Mouse (Mus musculus): ENCODE data around the gene Dus2.
"Not testable (repeated sequence)": the region's sequence is repeated elsewhere in the genome, so short reads cannot be mapped to it uniquely, and the experiment has no call there.

Dus2 gene

GRCm38 (mm10) chr8:105991546-105991945 lies 409 bp downstream of the Dus2 start:
- no peak for DNase-seq (ENCODE audit: low read depth)

- peak; percentile 85 for DNase-seq (ENCODE audit: low read depth)
These were observed 1.4 kb downstream of the Dus2 start for GRCm38 (mm10) chr8:105992499-105992898.

- DNase-seq (ENCODE audit: low read depth), result no peak
These were observed 2.1 kb downstream of the Dus2 start for GRCm38 (mm10) chr8:105993226-105993625.

GRCm38 (mm10) chr8:105996359-105996758 lies 5.2 kb downstream of the Dus2 start:
- DNase-seq (ENCODE audit: low read depth), result no peak

GRCm38 (mm10) chr8:105998971-105999370 lies 7.8 kb downstream of the Dus2 start:
- no peak for DNase-seq (ENCODE audit: low read depth)

- no peak for DNase-seq (ENCODE audit: low read depth)
These were observed 10.8 kb downstream of the Dus2 start for GRCm38 (mm10) chr8:106001908-106002307.

- no peak for DNase-seq (ENCODE audit: low read depth)
These were observed 13.5 kb downstream of the Dus2 start for GRCm38 (mm10) chr8:106004538-106005207.

DNA sequence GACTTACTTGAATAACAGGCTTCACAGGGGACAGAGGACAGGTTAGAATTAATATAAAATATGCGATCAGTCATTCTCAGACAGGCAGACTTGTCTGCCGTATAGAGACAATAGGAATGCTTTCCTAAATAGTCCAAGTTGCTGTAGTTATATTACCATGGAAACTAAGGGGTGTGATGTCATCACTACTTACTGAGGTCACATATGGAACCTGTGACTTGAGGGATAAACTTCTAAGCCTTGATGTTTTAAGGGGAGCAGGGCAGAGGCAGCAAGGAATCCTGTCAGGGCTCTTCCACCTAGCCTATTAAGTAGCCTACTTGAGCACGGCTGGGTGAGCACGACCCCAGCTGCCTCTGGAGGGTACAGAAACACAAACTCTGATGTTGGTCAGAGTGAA lies 14.7 kb downstream of the Dus2 start, which contains the start of gene Dpep2nb:
Gene Dpep2nb (minus strand): TSS at position 101 of the 400 bp plus-strand sequence.
- DNase-seq (ENCODE audit: low read depth), result no peak

- no peak for DNase-seq (ENCODE audit: low read depth)
These were observed 15.3 kb downstream of the Dus2 start for GRCm38 (mm10) chr8:106006413-106006812.

GRCm38 (mm10) chr8:106007135-106007534 lies 16.0 kb downstream of the Dus2 start:
- DNase-seq (ENCODE audit: low read depth), result peak; percentile 88

DNA sequence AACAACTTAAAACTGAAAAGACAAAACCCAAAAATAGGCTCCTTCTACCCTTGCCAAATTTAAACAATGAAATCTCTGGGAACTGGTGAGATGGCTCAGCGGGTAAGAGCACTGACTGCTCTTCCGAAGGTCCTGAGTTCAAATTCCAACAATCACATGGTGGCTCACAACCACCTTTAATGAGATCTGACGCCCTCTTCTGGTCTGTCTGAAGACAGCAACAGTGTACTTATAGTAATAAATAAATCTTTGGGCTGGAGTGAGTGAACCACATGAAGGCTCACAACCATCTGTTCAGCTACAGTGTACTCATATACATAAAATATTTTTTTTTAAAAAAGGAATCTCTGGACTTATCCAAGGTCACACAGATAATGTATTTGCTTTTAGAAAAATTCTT lies 16.8 kb downstream of the Dus2 start:
- peak; percentile 53 for DNase-seq (ENCODE audit: low read depth)

DNA sequence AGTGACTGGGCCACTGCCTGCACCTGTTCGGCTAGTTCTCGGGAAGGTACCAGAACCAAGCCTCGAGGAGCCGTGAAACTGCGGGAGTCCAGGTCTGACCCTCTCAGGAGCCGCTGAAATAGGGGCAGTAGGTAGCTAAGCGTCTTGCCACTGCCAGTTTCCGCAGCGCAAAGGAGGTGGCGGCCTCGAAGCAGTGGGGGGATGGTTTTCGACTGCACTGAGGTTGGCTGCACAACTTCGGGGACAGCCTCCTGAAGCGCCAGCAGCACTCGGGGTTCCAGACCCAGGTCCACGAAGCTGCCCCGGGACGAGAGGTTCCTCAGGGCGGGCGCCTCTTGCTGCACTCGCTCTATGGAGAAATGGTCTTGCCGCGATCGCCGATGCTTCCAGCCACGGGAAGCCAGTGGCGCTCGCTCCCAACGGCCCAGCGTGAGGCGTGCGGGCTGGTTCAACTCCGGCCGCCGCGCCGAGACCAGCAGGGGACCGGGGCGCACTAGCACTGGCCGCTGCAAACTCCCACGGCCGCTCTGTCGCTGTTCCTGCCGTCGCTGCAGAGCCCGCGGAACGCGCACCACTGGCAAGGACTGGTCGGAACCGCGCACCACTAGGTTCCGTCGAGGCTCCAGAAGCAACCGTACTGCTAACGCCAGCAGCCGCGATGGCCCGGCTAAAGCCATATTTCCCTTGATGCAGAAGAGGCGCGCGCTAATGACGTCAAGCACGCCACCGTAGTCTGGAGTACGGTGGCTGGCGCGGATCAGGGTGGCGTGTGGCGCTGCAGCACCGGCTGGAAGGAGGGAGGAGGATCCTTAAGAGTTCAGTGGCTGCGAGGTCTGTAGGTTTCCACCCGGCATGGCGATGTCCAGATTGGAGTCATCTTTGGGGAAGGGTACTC lies 19.9 kb downstream of the Dus2 start:
- DNase-seq (ENCODE audit: low read depth), result peak; percentile 94

DNA sequence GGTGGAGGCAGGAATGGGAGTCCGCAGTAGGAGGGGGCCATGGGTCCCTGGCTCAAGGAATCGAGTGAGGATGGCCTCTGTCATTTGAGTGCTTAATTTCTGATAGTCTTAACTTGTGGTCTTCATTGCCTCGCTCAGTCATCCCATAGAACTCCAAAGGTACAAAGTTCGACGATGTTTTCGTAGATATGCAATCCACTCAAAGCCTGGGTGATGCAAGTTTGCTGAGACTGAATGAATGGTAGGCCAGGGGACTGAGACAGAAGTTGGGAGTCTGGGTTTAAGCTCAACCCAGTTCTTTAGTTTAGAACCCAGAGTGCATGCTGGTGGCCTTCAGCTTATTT lies 20.5 kb downstream of the Dus2 start, which contains the start of gene Ddx28:
Gene Ddx28 (minus strand): TSS at position 240 of the 344 bp plus-strand sequence.
- no peak for DNase-seq (ENCODE audit: low read depth)

- not testable (repeated sequence) for DNase-seq (ENCODE audit: low read depth)
These were observed 21.1 kb downstream of the Dus2 start for GRCm38 (mm10) chr8:106012203-106012602.

GRCm38 (mm10) chr8:106016284-106016683 lies 25.1 kb downstream of the Dus2 start:
- DNase-seq (ENCODE audit: low read depth), result no peak

DNA sequence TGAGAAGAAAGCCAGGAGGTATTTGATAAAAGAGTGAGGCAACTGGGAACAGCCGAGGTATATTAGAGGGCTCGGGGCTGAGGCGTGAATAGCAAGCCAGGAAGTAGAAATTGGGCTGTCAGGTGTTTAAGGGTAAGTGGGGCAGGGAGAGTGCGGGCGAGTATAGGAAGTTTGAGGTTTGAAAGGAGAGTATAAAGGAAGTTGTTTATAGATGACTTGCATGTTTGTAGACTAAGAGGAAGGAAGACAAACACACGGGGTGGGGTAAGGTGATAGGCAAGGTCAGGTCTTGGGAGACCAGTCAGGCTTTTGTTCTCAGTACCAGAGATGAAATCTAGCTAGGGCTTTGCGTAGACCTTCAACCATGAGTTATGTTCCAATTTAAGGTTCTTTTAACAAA lies 26.0 kb downstream of the Dus2 start:
- peak; percentile 57 for DNase-seq (ENCODE audit: low read depth)

DNA sequence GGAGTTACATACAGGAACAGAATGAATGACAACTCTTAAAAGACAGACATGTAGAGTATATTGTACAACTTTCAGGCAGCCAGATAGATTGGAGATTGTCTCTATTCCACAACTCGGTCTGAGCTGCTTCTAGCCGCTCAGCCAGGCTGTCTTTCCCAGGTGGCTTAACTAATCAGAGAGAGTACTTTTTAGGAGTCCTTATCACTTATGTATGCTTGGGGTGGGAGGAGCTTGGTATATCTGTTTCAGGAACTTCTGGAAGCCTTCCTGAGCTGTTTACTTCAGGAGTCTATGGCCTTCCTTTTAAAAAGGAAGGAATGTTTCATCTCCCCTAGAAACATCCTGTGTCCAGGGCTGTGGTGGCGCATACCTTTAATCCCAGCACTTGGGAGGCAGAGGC lies 26.9 kb downstream of the Dus2 start:
- no peak for DNase-seq (ENCODE audit: low read depth)

DNA sequence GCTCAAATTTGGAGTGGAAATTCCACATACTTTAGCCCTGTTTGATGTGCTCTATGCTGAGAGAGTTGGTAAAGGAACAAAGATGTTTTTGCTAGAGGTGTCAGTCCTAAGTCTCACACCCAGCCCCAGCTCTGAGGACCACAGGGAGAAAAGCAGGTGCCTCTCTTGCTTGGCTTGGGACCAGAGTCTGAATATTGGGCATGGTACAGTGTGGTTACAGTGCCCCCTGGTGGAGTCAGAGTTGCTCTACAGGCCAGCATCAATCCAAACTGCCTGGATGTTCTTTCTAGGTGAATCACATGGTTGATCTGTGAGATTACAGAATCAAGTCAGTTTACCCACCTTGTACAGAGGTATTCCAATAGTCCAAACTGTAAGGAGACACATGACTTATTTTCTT lies 31.3 kb downstream of the Dus2 start:
- peak; percentile 91 for DNase-seq (ENCODE audit: low read depth)

DNA sequence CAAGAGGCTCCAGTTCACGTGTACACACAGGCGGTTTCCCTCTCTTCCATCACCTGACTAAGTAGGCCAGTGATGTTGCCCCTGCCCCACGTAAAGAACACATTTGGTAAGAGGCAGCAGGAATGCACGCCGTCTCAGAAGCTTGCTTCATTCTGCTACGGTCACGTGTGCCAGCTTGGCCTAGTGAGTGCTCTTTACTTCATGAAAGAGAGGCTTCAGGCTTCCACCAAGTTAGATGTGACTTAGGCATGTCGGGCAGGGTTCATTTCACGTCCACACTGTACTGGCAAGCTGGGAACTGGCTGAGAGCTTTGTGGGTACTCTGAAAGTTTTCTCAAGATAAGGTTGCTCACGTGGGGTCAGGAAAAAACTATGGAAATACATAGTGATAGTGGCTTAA lies 47.6 kb downstream of the Dus2 start:
- DNase-seq (ENCODE audit: low read depth), result no peak

DNA sequence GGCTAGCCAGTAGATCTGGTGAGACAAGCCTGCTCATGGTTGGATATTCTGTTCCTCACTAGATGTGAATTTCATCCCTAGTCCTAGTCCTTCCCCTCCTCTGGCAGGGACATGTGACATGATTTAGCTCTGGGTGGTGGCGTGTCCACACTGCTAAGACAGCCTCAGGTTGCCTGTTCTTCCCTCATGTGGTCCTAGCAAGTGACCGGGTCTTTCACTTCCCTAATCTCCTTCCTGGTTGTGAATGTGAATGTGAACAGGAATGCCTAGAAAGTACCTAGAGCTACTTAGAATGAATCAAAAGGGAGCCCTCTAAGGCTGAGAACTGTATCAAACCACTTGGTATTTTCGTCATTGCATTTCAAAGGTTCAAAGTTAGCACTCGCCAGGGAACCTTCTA lies 48.5 kb downstream of the Dus2 start:
- no peak for DNase-seq (ENCODE audit: low read depth)

GRCm38 (mm10) chr8:106040218-106040617 lies 49.1 kb downstream of the Dus2 start:
- DNase-seq (ENCODE audit: low read depth), result no peak

- no peak for DNase-seq (ENCODE audit: low read depth)
These were observed 51.9 kb downstream of the Dus2 start for GRCm38 (mm10) chr8:106043055-106043454.

GRCm38 (mm10) chr8:106044151-106044550 lies 53.0 kb downstream of the Dus2 start:
- DNase-seq (ENCODE audit: low read depth), result no peak
